Mouse (Mus musculus) G1E (cell line): ENCODE data around the gene Coa5.

ENCODE experiments used
- CTCF ChIP-seq: IDR thresholded peaks from 2 replicates; pipeline ENCODE4 v1.5.1; 2012; ENCODE audit warnings: low read depth, low read length, inconsistent platforms, mixed read lengths
- GATA2 ChIP-seq: IDR thresholded peaks from 2 replicates; pipeline ENCODE4 v1.6.1; 2012; ENCODE audit warnings: low read depth, low read length, inconsistent platforms, borderline replicate concordance

DNA sequence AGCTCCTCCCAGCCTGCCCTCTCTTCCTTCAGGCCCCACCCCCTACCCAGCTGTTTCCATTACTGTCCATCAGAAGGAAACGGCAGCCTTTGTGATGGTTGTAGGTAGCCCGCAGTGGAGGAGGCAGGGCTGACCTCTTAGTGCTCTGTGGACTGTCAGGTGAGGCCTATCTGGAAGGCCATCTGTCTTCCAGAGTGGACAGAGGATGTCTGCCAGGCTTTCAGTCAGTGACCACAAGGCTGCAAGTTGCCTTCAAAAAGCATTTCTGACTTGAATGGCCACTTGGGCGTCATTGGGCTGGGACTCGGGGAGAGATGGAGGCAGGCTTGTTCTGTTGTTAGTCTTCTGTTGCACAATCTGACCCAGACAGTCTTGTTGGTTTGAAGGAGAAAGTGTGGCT, 50.4 kb downstream of the Coa5 start:
- TF ChIP-seq CTCF: no peak
- no peak for TF ChIP-seq GATA2
